Comparison of ENCODE assay signal across 17 mouse cellular contexts in genomic region chr5:115183482-115183881, GRCm38 (mm10). TPM values are rescaled to one million over a fixed set of nuclear protein-coding genes. Genes with fewer than 3 reads are reported as not detected.
"Had no signal": no experiment of that assay in that cellular context is flagged by ENCODE, and none has a peak within 500 bp of the region (broad histone marks: within the 10 kb centered on the region; RNA-seq: fewer than 3 reads in every experiment).

No protein-coding gene starts in this region.

- ATAC-seq: lung, postnatal 0 days had no signal

- H3K4me3 ChIP-seq: limb, embryonic 13.5 days; myocyte; neural tube, embryonic 15.5 days had no signal

- DNase-seq: kidney, adult 8-10 months; kidney, postnatal 25 days; layer of hippocampus, adult 9-11 months; layer of hippocampus, postnatal 36 days; left cerebral cortex, postnatal 4 days; lung, adult 18-20 months; lung, postnatal 4 days; right cerebral cortex, postnatal 4 days; spleen, adult 18-20 months; thymus, postnatal 36 days had no signal

- H3K9ac ChIP-seq: liver, embryonic 14.5 days had no signal

- H3K27me3 ChIP-seq: neural tube, embryonic 15.5 days had no signal

- H3K9me3 ChIP-seq: limb, embryonic 13.5 days; neural tube, embryonic 15.5 days had no signal

- H3K4me2 ChIP-seq: limb, embryonic 13.5 days had no signal

- H3K36me3 ChIP-seq: limb, embryonic 13.5 days; midbrain, embryonic 10.5 days; neural tube, embryonic 15.5 days had no signal

- H3K27ac ChIP-seq: limb, embryonic 13.5 days; liver, embryonic 14.5 days; midbrain, embryonic 10.5 days; neural tube, embryonic 15.5 days had no signal

RNA-seq across cellular contexts. Expression of gene Cabp1, which starts 10.7 kb away (rescaled TPM):
- total RNA-seq: megakaryocyte, adult 5-6 weeks had no signal
